Mouse (Mus musculus): Measurements from ENCODE around the gene Fam89b.

Fam89b gene

GRCm38 (mm10) chr19:5739446-5739845 lies 10.0 kb upstream of the Fam89b start:
- peak; percentile 42 for DNase-seq (ENCODE audit: low read depth)

- no peak for DNase-seq (ENCODE audit: low read depth)
Measured at GRCm38 (mm10) chr19:5734325-5734724, 4.9 kb upstream of the Fam89b start.

DNA sequence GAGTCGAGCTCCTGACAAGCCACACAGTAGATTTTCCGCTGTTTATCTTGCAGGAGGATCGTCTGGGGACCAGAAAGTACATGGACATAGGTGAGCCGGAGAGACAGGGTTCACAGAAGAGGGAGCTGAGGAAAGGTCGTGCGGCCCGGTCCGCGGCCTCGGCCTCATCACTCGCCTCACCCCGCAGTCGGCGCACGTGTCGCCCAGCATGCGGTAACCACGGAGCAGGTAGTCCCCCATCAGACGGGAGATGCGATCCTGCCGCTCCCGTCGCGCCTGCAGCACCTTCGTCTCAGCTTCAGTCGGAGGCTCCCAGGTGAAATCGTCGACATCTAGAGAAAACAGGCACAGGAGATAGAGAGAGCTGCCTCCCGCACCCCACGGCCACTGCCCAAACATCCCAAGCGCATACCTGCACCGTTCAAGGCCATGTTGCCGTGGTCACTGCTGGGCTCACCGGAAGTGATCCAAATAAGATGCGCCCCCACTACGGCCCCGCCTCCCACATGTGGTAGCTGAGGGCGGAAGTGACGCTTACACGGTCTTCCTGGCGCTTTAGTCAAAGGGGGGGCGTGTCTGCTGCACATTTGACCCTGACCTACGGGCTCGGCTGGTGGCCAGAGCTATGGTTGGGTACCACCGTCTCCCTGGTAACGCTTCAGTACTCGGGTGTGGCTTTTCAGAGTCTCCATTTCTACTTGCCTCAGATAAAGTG lies 2.0 kb upstream of the Fam89b start:
- DNase-seq (ENCODE audit: low read depth): peak; percentile 98

GRCm38 (mm10) chr19:5730314-5731186 lies 1.1 kb upstream of the Fam89b start:
- DNase-seq (ENCODE audit: low read depth): no peak

GRCm38 (mm10) chr19:5728631-5729443 lies 616 bp downstream of the Fam89b start:
- peak; percentile 86 for DNase-seq (ENCODE audit: low read depth)

- DNase-seq (ENCODE audit: low read depth): peak; percentile 95
Measured at GRCm38 (mm10) chr19:5727701-5728100, 1.8 kb downstream of the Fam89b start.

DNA sequence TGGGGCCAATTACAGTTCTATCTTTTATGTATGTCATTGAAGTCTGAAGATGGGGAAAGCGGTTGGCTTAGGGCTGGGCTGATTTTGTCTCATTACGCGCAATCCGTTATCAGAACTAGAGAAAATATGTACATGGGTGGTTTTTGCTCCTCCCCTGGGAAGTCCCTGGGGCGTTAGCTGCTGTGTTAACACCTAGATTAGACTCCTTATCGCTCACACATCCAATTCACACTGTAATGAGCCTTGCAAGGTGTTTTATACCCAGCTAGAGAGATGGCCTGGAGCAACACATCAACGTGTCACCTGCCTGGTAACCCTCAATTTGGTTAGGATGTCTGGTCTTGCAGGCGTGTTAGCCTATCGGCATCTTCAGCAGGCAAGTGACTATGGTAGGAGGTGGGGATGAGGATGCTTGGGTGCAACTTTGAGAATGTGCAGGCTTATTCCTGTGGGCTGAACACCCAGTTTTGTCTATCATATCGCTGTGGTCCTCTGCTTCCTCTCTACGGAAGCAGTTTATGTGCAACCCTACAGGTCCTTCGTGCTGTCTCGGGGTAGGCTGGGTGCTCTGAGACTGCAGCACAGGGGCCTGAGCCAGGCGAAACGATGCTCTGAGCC lies 2.4 kb downstream of the Fam89b start:
- no peak for DNase-seq (ENCODE audit: low read depth)

- peak; percentile 90 for DNase-seq (ENCODE audit: low read depth)
Measured at GRCm38 (mm10) chr19:5725767-5726515, 3.5 kb downstream of the Fam89b start, which contains the start of gene Ehbp1l1. Gene Ehbp1l1, minus strand, starts transcription at chr19:5726317.

- peak; percentile 86 for DNase-seq (ENCODE audit: low read depth)
Measured at GRCm38 (mm10) chr19:5725029-5725707, 4.3 kb downstream of the Fam89b start.

DNA sequence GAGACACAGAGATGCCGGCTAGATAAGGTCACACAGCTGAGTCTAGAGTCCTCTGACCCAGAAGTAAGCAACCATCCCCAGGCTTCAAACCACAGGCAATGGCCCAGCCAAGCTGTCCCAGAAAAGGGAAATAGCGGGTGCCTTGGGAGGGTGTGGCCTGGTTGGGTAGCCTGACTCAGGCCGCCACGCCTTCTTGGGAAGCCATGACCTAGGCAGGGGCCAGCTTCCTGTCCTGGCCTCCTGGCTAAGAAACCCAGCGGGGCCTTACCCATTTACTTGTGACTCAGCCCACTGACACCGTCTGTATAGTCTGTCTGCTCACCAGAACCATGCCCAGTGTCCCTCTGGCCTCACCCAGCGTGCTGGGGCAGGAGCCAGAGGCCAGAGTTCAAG lies 4.9 kb downstream of the Fam89b start:
- peak; percentile 81 for DNase-seq (ENCODE audit: low read depth)

DNA sequence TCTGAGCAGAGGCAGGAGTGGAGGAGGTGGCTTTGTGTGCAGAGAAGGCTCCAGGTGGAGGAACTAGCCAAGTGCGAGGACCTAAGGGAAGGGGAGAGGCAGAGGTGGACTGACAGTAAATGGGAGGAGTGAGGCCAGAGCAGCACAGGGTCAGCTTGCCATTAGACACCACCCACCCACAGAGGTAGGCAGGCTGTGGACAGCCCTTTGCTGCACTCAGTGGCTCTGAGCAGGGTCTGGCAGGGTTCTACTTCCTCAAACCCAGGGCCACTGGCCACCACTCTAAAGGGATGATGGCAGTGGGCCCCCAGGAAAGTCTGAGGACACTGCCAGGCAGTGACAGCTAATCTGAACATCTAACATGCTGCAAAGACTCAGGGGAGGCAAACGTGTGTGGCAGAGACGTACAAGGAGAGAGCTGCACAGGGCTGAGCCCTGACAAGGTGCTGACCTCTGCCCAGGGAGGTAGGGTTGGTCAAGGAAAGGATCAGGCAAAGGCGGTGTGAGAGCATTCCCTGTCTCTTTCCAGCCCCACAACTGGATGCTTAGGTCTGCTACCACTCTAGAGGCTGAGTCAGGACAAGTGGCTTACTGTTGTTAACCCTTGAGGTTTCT lies 5.4 kb downstream of the Fam89b start:
- no peak for DNase-seq (ENCODE audit: low read depth)

DNA sequence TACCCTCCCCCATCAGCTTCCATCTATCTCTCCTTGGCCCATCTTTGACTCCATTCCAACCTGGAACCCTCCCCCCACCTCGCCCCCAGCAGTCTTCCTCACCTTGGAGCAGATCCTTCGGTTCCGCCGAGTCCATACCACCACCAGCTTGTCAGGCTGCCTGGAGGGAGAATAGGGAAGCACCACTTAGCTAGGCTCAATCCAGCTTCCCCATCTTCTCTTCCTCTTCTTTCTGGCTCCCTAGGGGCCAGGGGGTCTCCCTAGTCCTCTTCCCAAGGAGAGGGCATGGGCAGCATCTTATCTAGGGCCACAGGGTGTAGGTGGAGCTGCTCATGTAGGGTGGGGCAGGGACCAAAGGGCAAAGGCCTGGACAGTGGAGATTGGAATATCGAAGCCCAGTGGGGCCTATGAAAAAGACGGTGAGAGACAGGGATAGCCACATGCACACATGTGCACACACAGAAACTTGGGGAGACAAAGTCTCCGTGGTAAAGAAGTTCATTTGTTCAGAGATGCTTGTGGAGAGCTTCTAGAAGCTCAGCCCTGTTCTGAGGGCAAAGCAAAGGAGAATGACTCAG lies 6.5 kb downstream of the Fam89b start:
- DNase-seq (ENCODE audit: low read depth): no peak

DNA sequence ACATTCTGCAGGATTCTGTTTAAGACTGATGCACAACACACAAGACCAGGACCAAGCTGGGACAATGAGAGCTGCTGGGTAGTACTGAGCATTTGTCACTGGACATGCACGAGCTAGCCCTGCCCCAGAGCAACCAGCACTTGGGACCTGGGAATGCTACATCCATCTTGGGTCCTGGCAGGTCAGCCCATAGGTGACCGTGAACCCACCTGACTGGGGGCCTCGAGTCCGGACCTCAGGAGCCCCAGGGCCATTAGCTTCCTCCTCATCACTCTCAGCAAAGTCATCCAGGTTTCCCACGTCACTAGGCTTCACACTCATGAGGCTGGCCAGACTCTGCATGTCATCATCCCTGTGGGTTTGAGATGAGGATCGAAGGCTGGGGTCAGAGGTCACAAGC lies 8.2 kb downstream of the Fam89b start:
- DNase-seq (ENCODE audit: low read depth): no peak

DNA sequence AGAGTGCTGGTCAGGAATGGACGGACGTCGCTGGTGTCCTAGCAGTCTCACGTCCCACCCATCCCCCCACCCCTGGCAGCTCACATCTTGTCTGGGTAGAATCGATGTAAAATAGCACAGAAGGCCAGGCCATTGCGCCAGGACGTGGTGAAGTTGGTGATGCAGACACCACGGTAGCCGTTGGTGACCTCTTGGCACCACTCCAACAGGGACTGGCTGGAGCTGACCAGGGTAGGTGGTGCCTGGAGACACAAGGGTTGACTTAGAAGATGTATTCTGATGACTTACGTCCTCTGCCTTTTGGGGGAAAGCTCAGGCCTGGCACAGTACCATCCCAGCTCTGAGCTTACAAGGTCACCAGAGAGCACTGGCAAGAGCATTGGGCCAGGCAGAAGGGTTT lies 12.5 kb downstream of the Fam89b start:
- peak; percentile 30 for DNase-seq (ENCODE audit: low read depth)

DNA sequence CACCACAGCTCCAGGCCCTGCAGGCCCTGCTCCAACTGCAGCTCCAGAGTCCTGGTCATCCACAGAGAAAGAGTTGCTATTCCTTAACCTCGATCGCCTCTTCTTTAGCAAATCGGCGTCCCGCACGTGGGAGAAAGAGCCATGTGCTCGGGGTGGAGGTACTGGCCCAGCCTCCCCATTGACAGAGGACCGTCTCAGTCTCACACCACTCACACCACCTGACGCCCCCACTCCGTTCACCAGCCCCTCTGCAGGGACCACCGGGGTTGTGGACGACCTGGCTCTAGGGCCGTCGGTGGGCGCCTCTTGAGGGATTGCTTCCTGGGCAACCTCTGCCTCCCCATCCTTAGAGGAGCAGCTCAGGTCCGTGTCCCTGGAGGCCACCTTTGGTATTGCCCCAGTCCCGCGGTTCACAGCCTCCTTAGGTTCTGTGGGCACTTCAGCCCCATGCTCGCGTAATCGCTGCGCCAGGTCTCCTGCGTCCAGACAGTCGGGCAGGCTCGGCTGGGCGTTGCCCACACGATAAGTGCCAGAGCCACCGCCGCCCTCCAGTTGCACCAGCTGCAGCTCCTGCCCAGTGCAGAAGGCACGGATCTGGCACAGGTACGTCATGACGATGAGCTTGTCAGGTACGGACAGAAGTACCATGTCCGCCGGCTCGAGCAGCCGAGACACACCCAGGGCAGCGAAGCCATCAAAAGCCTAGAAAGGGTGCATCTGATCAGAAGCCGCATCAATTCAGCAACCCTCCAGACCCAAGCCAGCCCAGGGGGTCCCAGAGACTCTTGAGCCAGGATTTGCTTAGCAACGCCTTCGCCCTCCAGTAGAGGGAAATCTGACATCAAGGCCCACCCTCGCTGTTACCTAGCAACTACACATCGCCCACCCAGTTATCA lies 13.4 kb downstream of the Fam89b start:
- peak; percentile 43 for DNase-seq (ENCODE audit: low read depth)

- DNase-seq (ENCODE audit: low read depth): peak; percentile 75
Measured at GRCm38 (mm10) chr19:5713730-5714129, 15.7 kb downstream of the Fam89b start.

DNA sequence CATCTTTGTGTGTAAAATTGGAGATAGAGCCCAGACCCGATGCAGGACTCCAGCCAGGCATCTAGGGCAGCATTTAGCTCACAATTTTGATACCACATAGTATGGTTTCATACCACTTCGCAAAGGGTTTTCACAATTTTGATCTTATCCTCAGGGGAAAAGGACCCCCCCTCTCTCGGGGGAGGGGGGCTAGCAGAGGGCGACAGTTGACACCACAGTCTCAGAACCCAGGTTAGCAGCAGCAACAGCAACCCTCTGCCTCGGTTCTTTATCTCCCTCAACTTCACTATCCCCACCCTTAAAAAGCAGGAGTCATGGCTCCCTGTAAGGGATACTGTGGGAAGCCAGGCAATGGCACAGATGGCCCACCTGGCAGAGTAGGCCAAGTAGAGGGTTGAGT lies 16.2 kb downstream of the Fam89b start:
- no peak for DNase-seq (ENCODE audit: low read depth)

- no peak for DNase-seq (ENCODE audit: low read depth)
Measured at GRCm38 (mm10) chr19:5711907-5712460, 17.5 kb downstream of the Fam89b start.
